Mouse (Mus musculus): Measurements from ENCODE around the gene Leo1. TPM values are rescaled to one million over a fixed set of nuclear protein-coding genes. Genes with fewer than 3 reads are reported as not detected.

The Leo1 gene
- polyA plus RNA-seq, 1 experiment from 2014 or later, result 31.4 TPM

- Histone ChIP-seq H3K9me3 (replicated peaks; ENCODE audit: low read length) (no peaks in the 10 kb centered on the region), H3K27me3 (ENCODE audit: insufficient read depth, low read length) (no peaks in the 10 kb centered on the region), H3K4me3 (replicated peaks; ENCODE audit: low read depth, low read length) (no peak overlapping the region), H3K9ac (ENCODE audit: low read depth, low read length) (no peak overlapping the region), H3K36me3 (ENCODE audit: insufficient read depth, low read length) (no peaks in the 10 kb centered on the region), H3K27ac (no peak overlapping the region), H3K4me1 (replicated peaks; ENCODE audit: insufficient read depth, low read length) (peaks cover 10% of the 10 kb centered on the region; the same call in 1 of the 2 replicates), H3K4me2 (ENCODE audit: low read length) (no peak overlapping the region)
- 55% methylated on average over 3 of the region's 3 CpGs for WGBS
- ATAC-seq (replicated peaks; ENCODE audit: low FRiP score, low read depth) (no peak), DNase-seq (ENCODE audit: low spot score) (peak; percentile 58)
- TF ChIP-seq CTCF (IDR thresholded peaks at IDR 0.05; ENCODE audit: low read depth), result no peak
These were observed 37.8 kb upstream of the Leo1 start for GRCm38 (mm10) chr9:75403520-75403919.

- Histone ChIP-seq H3K4me1 (replicated peaks; ENCODE audit: insufficient read depth, low read length) (peaks cover 10% of the 10 kb centered on the region; the same call in 1 of the 2 replicates), H3K27me3 (ENCODE audit: insufficient read depth, low read length) (no peaks in the 10 kb centered on the region), H3K27ac (no peak overlapping the region), H3K9me3 (replicated peaks; ENCODE audit: low read length) (no peaks in the 10 kb centered on the region), H3K9ac (ENCODE audit: low read depth, low read length) (no peak overlapping the region), H3K36me3 (ENCODE audit: insufficient read depth, low read length) (no peaks in the 10 kb centered on the region), H3K4me3 (replicated peaks; ENCODE audit: low read depth, low read length) (no peak overlapping the region), H3K4me2 (ENCODE audit: low read length) (no peak overlapping the region)
- DNase-seq (ENCODE audit: low spot score) (no peak), ATAC-seq (replicated peaks; ENCODE audit: low FRiP score, low read depth) (no peak)
- WGBS, result 88% methylated on average over 2 of the region's 2 CpGs
- no peak for TF ChIP-seq CTCF (IDR thresholded peaks at IDR 0.05; ENCODE audit: low read depth)
These were observed 35.2 kb upstream of the Leo1 start for GRCm38 (mm10) chr9:75406121-75406520.

GRCm38 (mm10) chr9:75407803-75408202 lies 33.5 kb upstream of the Leo1 start:
- Histone ChIP-seq H3K9ac (ENCODE audit: low read depth, low read length) (no peak overlapping the region), H3K27me3 (ENCODE audit: insufficient read depth, low read length) (no peaks in the 10 kb centered on the region), H3K4me3 (replicated peaks; ENCODE audit: low read depth, low read length) (peak overlapping the region; percentile 88), H3K27ac (no peak overlapping the region), H3K9me3 (replicated peaks; ENCODE audit: low read length) (no peaks in the 10 kb centered on the region), H3K36me3 (ENCODE audit: insufficient read depth, low read length) (no peaks in the 10 kb centered on the region), H3K4me2 (ENCODE audit: low read length) (peak overlapping the region; percentile 68), H3K4me1 (replicated peaks; ENCODE audit: insufficient read depth, low read length) (no peaks in the 10 kb centered on the region)
- no peak for TF ChIP-seq CTCF (IDR thresholded peaks at IDR 0.05; ENCODE audit: low read depth)
- DNase-seq (ENCODE audit: low spot score), result peak; percentile 52
- WGBS, result 11% methylated on average over 10 of the region's 10 CpGs
- no peak for ATAC-seq (replicated peaks; ENCODE audit: low FRiP score, low read depth)

DNA sequence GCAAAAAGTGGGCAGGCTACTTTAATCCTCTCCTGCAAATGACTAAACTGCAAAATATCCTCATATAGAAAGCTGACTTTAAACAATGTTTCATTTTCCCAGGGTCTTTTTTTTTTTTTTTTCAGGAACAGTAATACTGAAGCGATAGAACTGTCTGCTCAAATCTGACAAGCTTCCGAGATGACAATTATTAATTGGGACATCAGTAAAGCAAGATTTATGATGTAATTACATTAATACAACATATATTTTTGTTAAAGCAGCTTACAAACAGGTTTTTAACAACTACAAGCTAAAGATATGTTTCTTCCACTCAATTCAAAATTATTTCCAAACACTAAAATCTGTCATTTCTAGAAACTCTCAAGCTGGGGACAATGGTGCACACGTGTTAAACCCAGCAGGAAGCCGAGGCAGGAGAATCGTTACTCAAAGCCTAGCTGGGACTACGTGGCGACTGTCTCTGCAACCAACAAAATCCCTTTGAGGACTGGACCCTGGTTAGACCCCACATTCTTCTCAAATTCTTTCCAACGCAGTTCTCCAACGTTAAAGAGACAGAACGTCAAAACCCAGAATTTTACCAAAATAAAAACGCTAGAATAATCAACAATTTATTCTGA lies 33.0 kb upstream of the Leo1 start:
- Histone ChIP-seq H3K4me2 (ENCODE audit: low read length) (peak overlapping the region; percentile 68), H3K9ac (ENCODE audit: low read depth, low read length) (peak overlapping the region; percentile 93), H3K27ac (peak overlapping the region; percentile 99), H3K4me1 (replicated peaks; ENCODE audit: insufficient read depth, low read length) (no peaks in the 10 kb centered on the region), H3K36me3 (ENCODE audit: insufficient read depth, low read length) (no peaks in the 10 kb centered on the region), H3K27me3 (ENCODE audit: insufficient read depth, low read length) (no peaks in the 10 kb centered on the region), H3K4me3 (replicated peaks; ENCODE audit: low read depth, low read length) (peak overlapping the region; percentile 88), H3K9me3 (replicated peaks; ENCODE audit: low read length) (no peaks in the 10 kb centered on the region)
- DNase-seq (ENCODE audit: low spot score) (peak; percentile 52), ATAC-seq (replicated peaks; ENCODE audit: low FRiP score, low read depth) (no peak)
- no peak for TF ChIP-seq CTCF (IDR thresholded peaks at IDR 0.05; ENCODE audit: low read depth)
- 5% methylated on average over 11 of the region's 11 CpGs for WGBS

DNA sequence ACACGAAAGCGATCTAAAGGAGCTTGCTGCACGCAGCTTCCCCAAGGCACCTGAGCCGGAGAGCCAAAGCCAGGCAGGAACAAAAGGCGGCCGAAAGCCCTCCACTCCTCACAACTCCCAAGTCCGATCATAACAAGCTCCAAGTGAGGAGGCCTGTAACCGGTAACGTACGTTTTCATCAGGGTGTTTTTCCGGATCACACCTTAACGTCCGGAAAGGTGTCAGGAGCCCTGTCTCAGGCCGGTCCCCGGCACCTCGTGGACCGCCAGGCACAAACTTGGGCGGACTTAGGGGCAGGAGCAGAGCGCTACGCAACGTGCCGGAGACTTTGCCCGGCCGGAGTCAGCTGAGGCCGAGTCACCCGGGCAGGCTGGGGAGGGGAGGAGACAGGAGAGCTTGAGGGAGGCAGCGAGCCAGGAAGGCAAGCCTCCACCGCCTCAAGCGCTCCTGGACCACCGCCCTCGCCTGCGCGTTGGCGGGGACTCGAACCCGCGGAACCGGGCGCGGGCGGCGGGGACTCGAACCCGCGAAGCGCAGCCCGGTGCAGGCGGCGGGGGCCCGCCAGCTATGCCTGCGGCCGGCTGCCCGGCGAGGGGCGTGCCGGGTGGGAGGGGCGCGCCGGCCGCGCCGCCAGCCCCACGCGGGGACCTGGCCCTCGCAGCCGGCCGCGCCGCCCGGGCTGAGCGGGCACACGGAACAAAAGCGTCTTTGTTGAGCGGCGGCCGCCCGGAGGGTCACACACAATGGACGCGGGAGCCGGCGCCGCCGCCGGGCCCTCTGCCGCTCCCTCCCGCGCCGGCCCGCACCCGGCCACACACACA lies 32.1 kb upstream of the Leo1 start:
- ATAC-seq (replicated peaks; ENCODE audit: low FRiP score, low read depth) (peak; percentile 81), DNase-seq (ENCODE audit: low spot score) (peak; percentile 73)
- WGBS, result under 1% methylated on average over 67 of the region's 90 CpGs
- no peak for TF ChIP-seq CTCF (IDR thresholded peaks at IDR 0.05; ENCODE audit: low read depth)
- peak overlapping the region; percentile 93 for H3K9ac ChIP-seq (ENCODE audit: low read depth, low read length)
- H3K27ac ChIP-seq, result peak overlapping the region; percentile 99
- H3K4me2 ChIP-seq (ENCODE audit: low read length), result peak overlapping the region; percentile 68
- peak overlapping the region; percentile 88 for H3K4me3 ChIP-seq (replicated peaks; ENCODE audit: low read depth, low read length)
- H3K27me3 ChIP-seq (ENCODE audit: insufficient read depth, low read length), result no peaks in the 10 kb centered on the region
- no peaks in the 10 kb centered on the region for H3K36me3 ChIP-seq (ENCODE audit: insufficient read depth, low read length)
- H3K9me3 ChIP-seq (replicated peaks; ENCODE audit: low read length), result no peaks in the 10 kb centered on the region
- H3K4me1 ChIP-seq (replicated peaks; ENCODE audit: insufficient read depth, low read length), result no peaks in the 10 kb centered on the region

DNA sequence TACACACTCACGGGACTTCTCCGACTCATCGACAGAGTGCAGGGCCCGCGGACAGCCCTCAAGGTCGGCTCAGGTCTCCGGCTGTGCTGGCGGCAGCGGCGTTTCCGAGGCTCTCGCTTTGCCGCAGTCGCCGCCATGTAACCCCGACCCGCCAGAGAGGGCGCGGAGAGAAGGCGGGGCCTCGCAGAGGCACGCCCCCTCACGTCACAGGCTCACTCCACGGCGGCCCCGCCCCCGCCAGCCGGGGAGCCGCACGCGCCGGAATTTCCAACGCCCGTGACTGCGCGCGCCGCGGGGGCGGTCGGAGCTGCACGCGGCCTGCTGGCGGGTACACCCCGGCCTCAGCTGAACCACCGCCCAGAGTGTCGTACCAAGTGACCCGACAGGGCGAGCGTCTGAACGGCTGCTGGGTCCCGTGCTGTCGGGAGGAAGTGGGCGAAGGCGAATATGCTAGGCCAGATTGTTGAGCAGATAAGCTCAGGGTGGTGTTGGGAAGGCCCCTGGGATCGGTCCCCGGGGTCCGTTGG lies 31.4 kb upstream of the Leo1 start, which contains the start of gene Mapk6:
TSS of gene Mapk6 (minus strand) at position 154 of the 527 bp plus-strand sequence.
- TF ChIP-seq CTCF (IDR thresholded peaks at IDR 0.05; ENCODE audit: low read depth), result no peak
- ATAC-seq (replicated peaks; ENCODE audit: low FRiP score, low read depth) (peak; percentile 92), DNase-seq (ENCODE audit: low spot score) (peak; percentile 97)
- Histone ChIP-seq H3K4me2 (ENCODE audit: low read length) (peak within 1 kb of the TSS; percentile 68), H3K4me1 (replicated peaks; ENCODE audit: insufficient read depth, low read length) (no peaks in the 10 kb centered on the region), H3K9me3 (replicated peaks; ENCODE audit: low read length) (no peaks in the 10 kb centered on the region), H3K4me3 (replicated peaks; ENCODE audit: low read depth, low read length) (peak within 1 kb of the TSS; percentile 88), H3K27me3 (ENCODE audit: insufficient read depth, low read length) (no peaks in the 10 kb centered on the region), H3K36me3 (ENCODE audit: insufficient read depth, low read length) (no peaks in the 10 kb centered on the region), H3K27ac (peak within 1 kb of the TSS; percentile 99), H3K9ac (ENCODE audit: low read depth, low read length) (peak within 1 kb of the TSS; percentile 93)
- WGBS, result under 1% methylated on average over 55 of the region's 58 CpGs

Measured in kidney, postnatal 0 days (tissue).